In genomic region chr2:151682357-151682756, GRCm38 (mm10) we compare ENCODE assay signal across 9 mouse cellular contexts. TPM values are rescaled to one million over a fixed set of nuclear protein-coding genes. Genes with fewer than 3 reads are reported as not detected.
A peak's percentile ranks its signal among the peaks of the same experiment; 100 is the strongest.
DNase-seq lines count a peak whose midpoint lies in the region; ATAC-seq and TF ChIP-seq lines count a peak whose summit lies in the region.
"Had no signal": no experiment of that assay in that cellular context is flagged by ENCODE, and none has a peak within 500 bp of the region (broad histone marks: within the 10 kb centered on the region; RNA-seq: fewer than 3 reads in every experiment).

No protein-coding gene starts in this region.

- no peaks in the 10 kb centered on the region for H3K36me3 ChIP-seq in midbrain, embryonic 11.5 days (ENCODE audit: control insufficient read depth, insufficient read depth, low read length)
- no peaks in the 10 kb centered on the region for H3K36me3 ChIP-seq in midbrain, embryonic 10.5 days
- H3K36me3 ChIP-seq: heart, embryonic 15.5 days had no signal

- peak; percentile 29 for DNase-seq in adrenal gland, postnatal 25 days
- no peak for DNase-seq in adrenal gland, adult 8-10 months
- no peak for DNase-seq in midbrain, embryonic 11.5 days (ENCODE audit: low spot score, missing footprints)
- no peak for DNase-seq in midbrain, embryonic 10.5 days (ENCODE audit: low spot score)
- DNase-seq in kidney, postnatal 10 days, result peak; percentile 36
- peak; percentile 23 for DNase-seq in thymus, postnatal 25 days
- no peak for DNase-seq in spleen, postnatal 14 days (ENCODE audit: low spot score in 2 of 2)

- H3K27ac ChIP-seq in midbrain, embryonic 11.5 days (ENCODE audit: low read depth, low read length), result no peak overlapping the region
- no peak overlapping the region for H3K27ac ChIP-seq in midbrain, embryonic 10.5 days (replicated peaks)
- no peak overlapping the region for H3K27ac ChIP-seq in embryonic fibroblast, embryonic 13.5 days (ENCODE audit: insufficient read depth, low read length)
- H3K27ac ChIP-seq: heart, embryonic 15.5 days had no signal

- H3K27me3 ChIP-seq in midbrain, embryonic 11.5 days (ENCODE audit: control insufficient read depth, insufficient read depth, low read length), result no peaks in the 10 kb centered on the region
- no peaks in the 10 kb centered on the region for H3K27me3 ChIP-seq in midbrain, embryonic 10.5 days (ENCODE audit: low read depth, poor library complexity, severe bottlenecking)

- no peak overlapping the region for H3K4me3 ChIP-seq in midbrain, embryonic 11.5 days (ENCODE audit: low read depth, low read length)
- H3K4me3 ChIP-seq in midbrain, embryonic 10.5 days, result no peak overlapping the region
- H3K4me3 ChIP-seq in embryonic fibroblast, embryonic 13.5 days (ENCODE audit: insufficient read depth, low read length), result no peak overlapping the region
- H3K4me3 ChIP-seq: heart, embryonic 15.5 days had no signal

- H3K4me1 ChIP-seq in midbrain, embryonic 11.5 days (ENCODE audit: control insufficient read depth, insufficient read depth, low read length), result no peaks in the 10 kb centered on the region
- H3K4me1 ChIP-seq in midbrain, embryonic 10.5 days, result no peaks in the 10 kb centered on the region
- H3K4me1 ChIP-seq in embryonic fibroblast, embryonic 13.5 days (ENCODE audit: control insufficient read depth, insufficient read depth, low read length), result no peaks in the 10 kb centered on the region
- H3K4me1 ChIP-seq: heart, embryonic 15.5 days had no signal

- no peak overlapping the region for H3K9ac ChIP-seq in midbrain, embryonic 11.5 days (ENCODE audit: low read length)
- H3K9ac ChIP-seq: heart, embryonic 15.5 days had no signal

- peak; percentile 36; the same call in 1 of the 2 replicates for TF ChIP-seq CTCF in embryonic fibroblast, embryonic 13.5 days (IDR thresholded peaks at IDR 0.05; ENCODE audit: borderline replicate concordance, insufficient read depth, low read length)

- 0 out of 2 replicates have a peak, but pooled peaks have one; percentile 65 for ATAC-seq in midbrain, embryonic 11.5 days (ENCODE audit: low FRiP score)

- no peak overlapping the region for H3K4me2 ChIP-seq in midbrain, embryonic 11.5 days
- H3K4me2 ChIP-seq: heart, embryonic 15.5 days had no signal

- WGBS in midbrain, embryonic 11.5 days, result 56% methylated on average over 3 of the region's 3 CpGs
- 61% methylated on average over 3 of the region's 3 CpGs for WGBS in midbrain, embryonic 10.5 days

- no peak for TF ChIP-seq POLR2A in embryonic fibroblast, embryonic 13.5 days (IDR thresholded peaks at IDR 0.05; ENCODE audit: low read depth, low read length)

- no peaks in the 10 kb centered on the region for H3K9me3 ChIP-seq in midbrain, embryonic 11.5 days (ENCODE audit: control insufficient read depth, low read length)
- H3K9me3 ChIP-seq in midbrain, embryonic 10.5 days (replicated peaks), result no peaks in the 10 kb centered on the region
- H3K9me3 ChIP-seq: heart, embryonic 15.5 days had no signal

RNA-seq across cellular contexts. Expression of gene Rad21l, which starts 14.0 kb away (rescaled TPM):
- 0.18 TPM in 1 of 2 replicates, not detected in the other for total RNA-seq in adrenal gland, postnatal 25 days (2021)
- total RNA-seq in adrenal gland, adult 8-10 months (2022), result under 1 TPM in 1 of 4 experiments, not detected in 3; 0.17 TPM
- not detected in 2 replicates for polyA plus RNA-seq in midbrain, embryonic 11.5 days (2014; fragmentation: Nextera tagmentation; extraction: Ambion mirVana)
- polyA plus RNA-seq in midbrain, embryonic 10.5 days (2016; fragmentation: Nextera tagmentation; extraction: Ambion mirVana), result 0.06 TPM in 1 of 2 replicates, not detected in the other
- polyA plus RNA-seq in embryonic fibroblast, embryonic 13.5 days (2011; ENCODE audit: insufficient read length, low read depth, missing spikeins), result not detected in 2 replicates
- polyA plus RNA-seq: heart, embryonic 15.5 days had no signal

RNA-seq across cellular contexts. Expression of gene Tmem74b, which starts 19.5 kb away (rescaled TPM):
- 0.90 and 1.4 TPM in 2 replicates for total RNA-seq in adrenal gland, postnatal 25 days (2021)
- 1 to 10 TPM in 3 of 4 experiments, under 1 TPM in 1; 0.65 to 1.4 (median 1.1) TPM for total RNA-seq in adrenal gland, adult 8-10 months (2022)
- polyA plus RNA-seq in midbrain, embryonic 11.5 days (2014; fragmentation: Nextera tagmentation; extraction: Ambion mirVana), result 3.8 and 5.4 TPM in 2 replicates
- polyA plus RNA-seq in midbrain, embryonic 10.5 days (2016; fragmentation: Nextera tagmentation; extraction: Ambion mirVana), result 4.2 and 5.3 TPM in 2 replicates
- polyA plus RNA-seq in embryonic fibroblast, embryonic 13.5 days (2011; ENCODE audit: insufficient read length, low read depth, missing spikeins), result not detected in 2 replicates

RNA-seq across cellular contexts. Expression of gene Snph, which starts 50.0 kb away (rescaled TPM):
- 10.8 and 12.7 TPM in 2 replicates for total RNA-seq in adrenal gland, postnatal 25 days (2021)
- 10 to 100 TPM; 12.5 to 39.1 (median 22.8) TPM for total RNA-seq in adrenal gland, adult 8-10 months (2022)
- 1.9 and 2.5 TPM in 2 replicates for polyA plus RNA-seq in midbrain, embryonic 11.5 days (2014; fragmentation: Nextera tagmentation; extraction: Ambion mirVana)
- 1.3 and 2.1 TPM in 2 replicates for polyA plus RNA-seq in midbrain, embryonic 10.5 days (2016; fragmentation: Nextera tagmentation; extraction: Ambion mirVana)
- 0.44 and 1.5 TPM in 2 replicates for polyA plus RNA-seq in embryonic fibroblast, embryonic 13.5 days (2011; ENCODE audit: insufficient read length, low read depth, missing spikeins)

Comparison
In these comparisons a context has a peak if more than half of its experiments do, and no peak if none do; other contexts are left out.
1. DNase-seq: peak in adrenal gland, postnatal 25 days (single experiment), kidney, postnatal 10 days (single experiment) and thymus, postnatal 25 days (single experiment); none in adrenal gland, adult 8-10 months (single experiment), midbrain, embryonic 11.5 days (single experiment), midbrain, embryonic 10.5 days (single experiment) and spleen, postnatal 14 days (0 of 2).